Mouse (Mus musculus) spleen, postnatal 4 days (tissue): ENCODE measurements at regions not wholly inside any gene's neighbourhood (a gene's known extent, or its start where the extent isn't known, plus 50 kb on each side); places are given as distances from the start of the nearest gene placed in this dataset.

Experiments
- DNase-seq, 2 experiments: peaks; one replicate each; pipeline ENCODE4 v3.0.0; 2022; ENCODE audit warnings: low spot score in 2 of 2

DNA sequence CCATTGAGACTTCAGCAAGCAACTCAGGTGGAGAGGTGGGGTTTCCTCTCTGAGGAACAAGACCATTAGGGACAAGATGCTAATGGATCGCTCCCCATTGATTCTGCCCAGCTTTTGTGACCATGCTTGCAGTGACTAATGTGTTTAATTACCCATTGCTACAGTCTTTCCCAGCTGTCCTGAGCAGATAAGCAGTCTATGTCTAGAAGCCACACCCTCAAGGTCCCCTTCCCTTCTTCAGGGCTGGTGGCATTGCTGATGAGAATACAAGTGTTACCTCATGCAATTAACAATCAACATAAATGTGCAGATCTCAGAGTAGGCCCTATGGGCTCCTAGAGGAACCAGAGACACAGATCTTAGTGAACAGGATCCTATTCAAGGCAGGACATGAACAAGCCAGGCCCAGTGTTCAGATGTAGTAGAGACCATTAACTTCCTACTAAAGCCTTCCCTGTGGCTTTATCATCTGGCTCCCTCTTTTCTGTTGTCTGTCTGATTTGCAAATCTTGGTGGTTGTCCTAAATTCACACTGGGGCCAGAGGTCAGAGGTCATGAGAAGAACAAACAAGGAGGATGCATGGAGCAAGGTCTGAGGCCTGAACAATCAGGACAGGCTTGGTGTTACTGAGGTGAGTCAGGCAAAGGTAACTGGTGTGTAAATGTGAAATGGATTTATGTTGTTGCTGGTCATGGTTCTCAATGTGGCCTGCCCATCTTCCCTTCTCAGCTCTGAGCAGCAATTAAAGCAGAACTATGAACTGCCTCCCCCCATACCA, 56.8 kb downstream of the Odc1 start:
- DNase-seq, result peak in 1 of 2 experiments; percentile 22

DNA sequence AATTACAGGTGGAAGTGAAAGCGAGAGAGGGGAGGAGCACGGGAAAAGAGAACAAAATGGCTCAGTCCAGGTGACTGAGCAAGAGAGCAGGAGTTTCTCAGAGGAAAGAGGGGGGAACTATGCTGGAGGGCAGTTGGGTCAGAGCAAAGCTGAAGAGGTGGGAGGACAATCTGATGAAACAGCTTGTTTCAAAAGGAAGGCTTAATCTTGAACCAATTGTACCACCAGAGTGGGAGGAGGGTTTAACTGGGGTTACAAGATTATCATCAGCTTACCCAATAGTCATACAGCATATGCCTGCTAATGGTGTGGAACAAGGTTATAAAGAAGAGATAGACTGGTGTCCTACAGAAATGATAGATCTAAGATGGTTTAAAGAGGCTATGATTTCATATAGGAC, 59.0 kb downstream of the Odc1 start:
- DNase-seq, result no peak

DNA sequence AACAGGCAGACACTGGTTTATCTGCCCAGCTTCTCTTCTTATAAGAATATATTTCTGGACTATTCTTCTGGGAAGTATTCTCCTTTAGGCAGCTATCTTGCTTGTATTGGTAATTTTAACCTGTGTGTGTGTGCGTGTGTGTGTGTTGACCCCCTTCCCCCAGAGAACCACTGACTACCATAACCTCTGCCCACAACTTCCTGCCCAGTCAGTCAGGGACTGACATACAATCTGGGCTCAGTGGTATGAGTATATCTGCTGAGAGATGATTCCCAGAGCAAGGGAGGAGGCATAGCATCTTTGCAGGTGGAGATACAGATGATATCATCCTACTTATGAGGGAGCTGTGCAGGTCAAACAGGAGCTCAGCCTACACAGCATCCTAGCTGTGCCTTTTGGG, 65.8 kb downstream of the Odc1 start:
- DNase-seq, result no peak

DNA sequence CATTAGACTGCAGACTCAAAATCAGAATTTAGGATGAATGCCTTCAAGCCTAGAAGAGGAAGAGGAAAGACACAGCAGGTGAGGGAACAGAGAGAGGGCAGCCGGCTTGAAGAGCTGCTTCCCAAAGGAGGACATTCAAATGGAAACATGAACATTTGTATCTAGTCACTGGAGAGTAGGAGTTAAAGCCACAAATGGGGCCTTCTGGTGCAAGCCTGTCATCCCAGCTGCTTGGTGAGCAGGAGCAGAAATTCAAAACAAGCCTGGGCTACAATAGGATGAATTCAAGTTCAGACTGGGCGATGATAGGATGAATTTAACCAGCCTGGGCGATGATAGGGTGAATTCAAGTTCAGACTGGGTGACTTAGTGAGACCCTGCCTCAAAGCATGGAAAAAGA, 67.4 kb downstream of the Odc1 start:
- DNase-seq, result no peak

DNA sequence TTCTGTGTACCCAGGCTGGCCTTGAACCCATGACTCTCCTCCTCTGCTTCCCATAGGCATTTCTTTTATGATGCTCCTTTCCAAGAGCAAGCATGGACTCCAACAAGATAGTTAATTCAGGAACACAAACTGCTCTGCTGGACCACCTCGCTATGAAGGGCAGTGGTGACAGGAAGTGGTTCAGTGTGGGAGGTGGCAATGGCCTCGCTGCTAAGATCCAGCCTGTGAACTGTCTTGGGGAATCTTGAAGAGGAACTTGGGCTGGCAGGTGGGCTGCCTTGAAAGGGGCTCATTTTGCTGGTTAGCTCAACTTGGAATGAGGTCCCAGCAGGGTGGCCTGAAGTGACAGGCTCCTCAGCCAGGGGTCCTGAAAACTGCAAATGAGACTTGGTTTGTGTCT, 72.4 kb upstream of the Hpcal1 start:
- DNase-seq, result no peak

DNA sequence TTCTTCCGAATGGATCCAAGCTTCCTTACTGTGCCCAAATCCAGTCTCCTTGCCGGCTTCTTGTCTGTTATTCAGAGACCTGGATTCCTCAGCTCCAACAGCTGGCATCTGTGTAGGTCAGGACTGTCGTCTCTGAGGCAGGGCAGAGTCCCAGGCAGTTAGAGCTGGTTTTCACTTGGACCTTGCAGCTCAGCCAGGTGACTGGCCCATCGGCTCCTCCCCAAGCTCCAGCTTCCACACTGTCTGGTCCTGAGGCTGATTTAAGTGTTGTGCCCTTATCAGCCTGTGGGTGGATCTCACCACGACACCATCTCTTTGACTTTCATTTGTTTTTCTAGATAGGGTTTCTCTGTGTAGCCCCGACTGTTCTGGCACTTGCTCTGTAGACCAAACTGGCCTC, 70.4 kb upstream of the Hpcal1 start:
- no peak for DNase-seq

DNA sequence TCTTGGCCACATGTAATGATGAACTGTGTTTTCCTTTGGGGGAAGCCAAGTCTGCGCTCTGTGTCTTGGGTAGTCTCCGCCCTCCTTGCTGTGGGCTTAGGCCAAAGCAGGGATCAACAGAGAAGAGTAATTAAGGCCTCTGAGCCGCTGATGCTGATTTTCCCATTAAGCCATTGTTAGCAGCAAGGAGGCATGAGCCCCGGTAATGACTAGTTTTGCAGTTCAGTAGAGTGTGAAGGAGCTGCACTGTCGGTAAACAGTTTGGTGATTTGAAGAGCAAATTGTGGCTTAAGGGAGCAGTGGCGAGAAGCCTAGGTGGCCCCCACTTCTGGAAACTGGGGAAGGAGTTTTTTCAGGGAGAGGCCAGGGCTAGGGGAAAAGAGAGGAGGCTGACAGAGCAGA, 69.2 kb upstream of the Hpcal1 start:
- no peak for DNase-seq

DNA sequence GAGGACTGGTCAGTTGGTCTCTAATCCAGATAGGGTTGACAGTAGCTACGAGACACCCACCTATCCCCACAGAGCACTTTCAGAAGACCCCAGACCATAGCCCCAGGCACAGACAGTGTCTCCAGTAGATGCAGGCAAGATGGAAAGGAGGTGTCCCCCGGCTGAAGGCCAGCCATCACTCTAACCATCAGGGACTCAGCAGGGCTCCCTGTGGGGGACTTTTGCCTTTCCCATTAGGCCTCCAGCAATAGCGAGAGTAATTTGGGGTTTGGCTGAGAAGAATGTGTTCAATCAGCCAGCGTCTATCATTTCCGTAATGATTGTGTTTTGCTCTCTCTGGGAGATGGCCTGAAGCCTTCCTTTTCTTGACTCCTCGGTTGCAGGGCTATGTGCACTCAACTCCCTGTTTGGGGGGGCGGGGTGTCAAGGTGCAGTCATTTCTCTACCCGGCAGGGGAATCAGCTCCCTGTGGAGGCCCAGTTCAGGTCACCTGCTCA, 68.1 kb upstream of the Hpcal1 start:
- no peak for DNase-seq

DNA sequence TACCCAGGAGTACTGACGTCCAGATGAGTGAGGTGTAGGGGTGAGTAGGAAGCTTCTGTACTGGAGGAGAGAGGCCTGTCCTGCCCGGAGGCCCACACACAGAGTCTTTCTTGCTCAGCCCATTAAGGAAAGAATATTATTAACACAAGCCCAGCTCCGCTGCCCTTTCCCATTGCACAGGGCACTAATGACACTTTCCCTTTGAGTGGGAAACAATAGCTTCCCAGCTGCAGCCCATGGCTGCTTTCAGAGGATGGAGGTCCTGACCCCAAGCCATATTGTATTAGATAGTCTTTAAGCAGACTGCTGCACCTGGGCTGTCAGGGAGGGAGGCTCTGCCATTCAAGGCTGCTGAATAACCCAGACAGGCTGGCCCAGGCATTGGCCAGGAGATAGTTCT, 64.6 kb upstream of the Hpcal1 start:
- DNase-seq, result no peak

DNA sequence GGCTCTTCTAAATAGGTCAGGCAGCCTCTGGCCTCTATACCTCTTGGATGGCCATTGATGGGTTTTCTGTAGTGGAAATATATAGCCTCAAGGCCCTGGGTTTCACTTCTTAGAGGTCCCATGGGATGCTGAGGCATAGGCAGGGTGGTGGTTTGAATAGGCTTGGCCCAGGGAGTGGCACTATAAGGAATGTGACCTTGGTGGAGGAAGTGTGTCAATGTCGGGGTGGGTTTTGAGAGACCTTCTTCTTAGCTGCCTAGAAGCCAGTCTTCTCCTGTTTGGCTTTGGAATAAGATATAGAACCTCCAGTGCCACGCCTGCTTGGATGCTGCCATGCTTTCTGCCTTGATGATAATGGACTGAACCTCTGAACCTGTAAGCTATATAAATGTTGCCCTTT, 59.5 kb upstream of the Hpcal1 start:
- no peak for DNase-seq

DNA sequence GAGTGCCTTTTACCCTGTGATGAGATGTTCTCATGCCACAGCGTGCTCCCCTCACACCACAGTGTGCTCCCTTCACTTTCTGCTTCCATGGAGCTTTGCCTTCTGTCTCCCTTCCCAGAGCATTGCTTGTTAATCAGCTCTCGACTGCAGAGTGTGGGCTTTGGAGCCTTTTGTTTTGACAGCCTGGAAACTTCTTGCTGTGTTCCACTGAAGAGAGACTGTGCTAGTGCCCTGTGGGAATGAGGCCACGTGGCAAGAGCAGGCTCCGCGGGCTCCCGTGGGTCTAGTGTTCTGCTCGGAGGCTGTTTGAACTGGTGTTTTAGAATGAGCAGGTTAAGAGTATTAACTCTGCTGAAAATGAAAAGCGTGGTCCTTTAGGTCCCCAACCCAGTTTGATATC, 54.5 kb upstream of the Hpcal1 start:
- DNase-seq, result no peak

DNA sequence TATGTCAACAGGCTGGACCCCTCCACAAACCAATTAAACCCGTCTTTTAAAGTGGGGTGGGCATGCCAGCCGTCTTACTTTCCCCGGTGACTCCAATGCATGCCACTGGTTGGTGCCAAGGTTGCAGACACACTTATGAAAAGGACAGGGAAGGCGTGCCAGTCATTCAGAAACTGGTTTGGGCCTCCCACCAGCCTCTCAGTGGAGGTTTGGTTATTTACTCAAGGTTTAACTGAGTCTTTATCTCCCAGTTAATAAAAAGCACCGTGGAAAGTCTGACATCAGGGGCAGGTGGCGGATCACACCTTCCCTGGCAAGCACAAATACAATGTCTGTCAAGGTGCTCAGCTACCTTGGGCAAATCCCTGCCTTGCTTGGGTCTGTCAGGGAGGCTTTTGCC, 54.1 kb upstream of the Hpcal1 start:
- no peak for DNase-seq
